Mouse (Mus musculus) right cerebral cortex, postnatal 36 days (tissue): ENCODE data around the gene Nme4.

Experiments used
- DNase-seq, 2 experiments: peaks; one replicate each; pipeline ENCODE4 v3.0.0; 2022; ENCODE audit warnings: low spot score in 2 of 2, mixed read lengths in 1 of 2

Gene Nme4

DNA sequence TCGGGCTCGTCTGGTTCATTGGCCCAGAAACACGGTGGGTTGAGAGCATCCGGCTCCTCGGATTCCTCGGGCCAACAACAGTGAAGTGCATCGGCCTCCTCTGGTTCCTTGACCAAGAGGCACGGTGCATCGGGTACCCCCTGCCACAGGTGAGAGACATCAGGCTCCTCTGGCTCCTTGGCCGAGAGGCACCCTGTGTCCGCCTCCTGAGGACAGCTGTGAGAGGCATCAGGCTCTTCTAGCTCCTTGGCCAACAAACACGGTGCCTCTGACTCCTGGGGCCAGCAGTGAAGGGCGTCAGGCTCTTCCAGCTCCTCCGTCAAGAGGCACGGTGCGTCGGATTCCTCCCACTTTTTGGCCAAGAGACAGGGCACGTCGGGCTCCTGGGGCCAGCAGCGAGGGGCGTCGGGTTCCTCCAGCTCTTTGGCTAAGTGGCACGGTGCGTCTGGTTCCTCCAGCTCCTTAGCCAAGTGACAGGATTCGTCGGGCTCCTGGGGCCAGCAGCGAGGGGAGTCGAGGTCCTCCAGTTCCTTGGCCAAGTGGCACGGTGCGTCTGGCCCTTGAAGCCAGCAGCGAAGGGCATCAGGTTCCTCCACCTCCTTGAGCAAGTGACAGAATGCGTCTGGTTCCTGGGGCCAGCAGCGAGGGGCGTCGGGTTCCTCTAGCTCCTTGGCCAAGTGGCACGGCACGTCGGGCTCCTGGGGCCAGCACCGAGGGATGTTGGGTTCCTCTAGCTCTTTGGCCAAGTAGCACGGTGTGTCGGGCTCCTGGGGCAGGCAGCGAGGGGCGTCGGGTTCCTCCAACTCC, 27.2 kb downstream of the Nme4 start:
- DNase-seq: no peak

DNA sequence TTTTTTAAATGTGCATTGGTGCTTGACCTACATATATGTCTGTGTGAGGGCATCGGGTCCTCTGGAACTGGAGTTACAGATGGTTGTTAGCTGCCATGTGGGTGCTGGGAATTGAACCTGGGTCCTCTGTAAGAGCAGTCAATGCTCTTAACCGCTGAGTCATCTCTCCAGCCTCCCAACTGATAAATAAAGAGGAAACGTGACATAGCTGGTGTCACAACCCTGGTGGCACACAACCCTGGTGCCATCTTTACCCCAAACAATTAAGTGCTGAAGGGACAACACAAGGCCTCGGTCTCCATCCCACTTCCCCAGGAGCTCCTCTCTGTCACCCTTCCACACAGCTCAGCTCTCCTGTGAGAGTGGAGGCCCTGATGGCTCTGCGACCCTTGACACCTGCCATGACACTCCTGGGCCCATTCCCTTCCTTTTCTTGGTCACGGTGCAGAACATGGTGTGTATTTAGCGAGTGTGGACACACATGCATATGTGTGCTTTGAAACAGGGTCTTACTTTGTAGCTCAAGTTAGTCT, 28.8 kb downstream of the Nme4 start:
- DNase-seq: no peak

DNA sequence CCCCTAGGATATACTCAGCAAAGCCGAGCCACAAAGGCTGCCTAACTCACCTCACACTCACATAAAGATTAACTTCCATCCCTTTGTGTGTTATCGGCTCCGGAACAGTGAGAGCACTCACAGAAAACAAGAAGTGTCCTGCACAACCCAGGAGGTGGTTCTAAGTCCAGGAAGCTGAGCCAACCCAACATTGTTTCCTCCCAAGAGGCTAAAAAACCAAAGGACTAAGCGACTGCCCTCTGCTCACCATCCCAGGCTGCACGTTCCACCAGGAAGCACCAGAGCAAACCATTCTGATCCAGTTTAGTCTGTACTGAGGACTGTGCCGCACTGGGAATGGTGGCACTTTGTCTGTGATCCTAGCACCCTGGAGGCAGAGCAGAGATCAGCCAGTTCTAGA, 30.5 kb downstream of the Nme4 start:
- no peak for DNase-seq

DNA sequence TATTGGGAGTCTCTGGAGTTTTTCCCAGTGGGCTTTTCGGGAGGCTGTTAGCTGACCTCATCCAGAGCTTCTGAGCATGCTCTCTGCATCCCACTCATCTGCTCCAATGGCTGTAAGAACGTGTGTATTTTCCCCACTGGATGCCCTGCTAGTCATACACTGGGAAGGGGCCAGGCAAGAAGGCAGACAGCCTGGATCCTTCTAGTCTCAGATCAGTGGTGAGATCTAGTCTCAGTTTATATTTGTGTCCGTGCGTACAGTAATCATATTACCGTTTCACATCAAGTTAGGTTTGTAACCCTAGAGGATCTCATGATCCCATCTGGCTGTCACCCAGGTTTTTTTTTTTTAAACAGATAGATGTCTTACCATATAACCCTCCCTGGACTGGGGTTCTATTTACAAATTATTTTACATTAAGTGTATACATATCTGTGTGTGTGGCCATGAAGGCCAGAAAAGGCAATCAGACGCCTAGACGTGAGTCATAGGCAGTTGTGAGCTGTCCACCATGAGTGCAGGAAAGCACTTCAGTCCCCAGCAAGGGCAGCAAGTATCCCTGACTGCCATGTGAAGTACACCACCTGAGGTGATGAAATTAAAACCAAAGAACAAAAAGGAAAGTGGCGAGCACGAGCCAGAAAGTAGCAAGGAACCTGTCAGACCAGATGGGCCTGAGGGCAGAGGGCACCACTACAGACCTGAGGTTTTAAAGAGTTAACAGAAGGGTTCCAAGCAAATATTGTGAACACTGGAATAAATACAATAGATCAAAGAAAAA, 37.4 kb downstream of the Nme4 start:
- DNase-seq: no peak

DNA sequence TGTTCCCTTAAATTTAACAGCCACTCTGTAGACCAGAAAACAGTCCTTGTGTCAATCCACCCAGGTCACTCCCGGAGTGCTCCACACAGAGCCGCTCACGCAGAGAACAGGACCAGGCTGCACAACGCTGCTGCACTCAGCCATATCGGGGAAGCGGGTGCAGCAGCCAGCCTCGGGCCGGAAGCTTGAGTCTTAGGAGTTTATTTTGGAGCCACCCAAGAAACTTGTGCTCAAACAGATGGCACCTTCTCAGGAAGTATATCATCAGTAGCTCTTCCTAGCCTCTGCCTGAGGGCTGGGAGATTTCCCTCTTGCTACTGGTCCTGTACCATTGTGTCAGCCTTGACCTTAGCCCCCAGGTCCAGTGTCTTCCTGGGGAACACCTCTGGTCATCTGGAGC, 38.1 kb downstream of the Nme4 start:
- DNase-seq: no peak

DNA sequence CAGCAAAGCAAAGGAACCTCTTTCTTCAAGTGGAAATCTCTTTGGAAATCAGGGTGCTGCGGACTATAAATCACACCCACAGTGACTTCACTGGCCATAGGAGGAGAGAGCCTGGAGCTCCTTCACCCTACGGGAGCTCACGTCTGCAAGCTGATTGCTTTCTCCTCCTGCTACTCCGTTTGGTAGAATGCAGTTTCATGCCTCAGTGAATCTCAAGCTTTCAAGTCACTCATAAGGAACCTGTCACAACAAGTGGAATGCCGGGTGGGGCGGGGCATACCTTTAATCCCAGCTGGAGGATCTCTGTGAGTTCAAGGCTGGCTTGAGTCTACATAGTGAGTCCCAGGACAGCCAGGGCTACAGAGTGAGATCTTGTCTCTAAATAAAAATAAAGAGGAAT, 40.2 kb downstream of the Nme4 start:
- no peak for DNase-seq

DNA sequence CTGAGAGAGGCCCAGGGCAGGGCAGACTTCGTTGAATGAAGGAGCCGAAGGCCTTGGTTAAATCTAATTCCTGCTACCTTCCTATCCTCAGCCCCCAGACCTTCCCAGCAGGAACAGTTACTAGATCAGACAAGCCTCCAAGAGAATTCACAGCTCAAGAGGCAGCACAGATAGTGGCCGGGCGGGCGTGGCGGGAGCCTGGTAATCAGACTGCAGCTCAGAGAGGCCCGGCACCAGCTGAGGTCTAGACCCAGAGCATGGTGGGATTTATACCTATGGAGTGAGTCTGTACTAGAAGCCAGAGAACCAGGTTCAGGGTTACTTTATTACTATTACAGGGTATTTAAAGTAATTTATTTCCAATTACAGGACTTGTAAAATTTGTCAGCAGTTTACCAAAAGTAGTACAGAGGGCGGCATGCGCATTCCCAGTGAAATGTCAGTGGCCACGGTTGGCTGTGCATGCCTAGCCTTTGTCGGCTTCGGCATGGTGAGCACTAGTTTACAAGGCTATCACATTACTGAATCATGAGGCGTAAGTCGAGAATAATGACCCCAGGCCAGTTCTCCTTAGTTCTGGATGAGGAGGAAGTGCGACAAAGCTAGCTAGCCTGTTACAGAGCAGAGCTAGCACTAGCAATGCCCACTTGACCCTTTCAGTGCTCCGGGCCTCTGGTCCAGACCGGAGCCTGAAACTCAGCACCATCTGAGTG, 41.1 kb downstream of the Nme4 start:
- DNase-seq: no peak

DNA sequence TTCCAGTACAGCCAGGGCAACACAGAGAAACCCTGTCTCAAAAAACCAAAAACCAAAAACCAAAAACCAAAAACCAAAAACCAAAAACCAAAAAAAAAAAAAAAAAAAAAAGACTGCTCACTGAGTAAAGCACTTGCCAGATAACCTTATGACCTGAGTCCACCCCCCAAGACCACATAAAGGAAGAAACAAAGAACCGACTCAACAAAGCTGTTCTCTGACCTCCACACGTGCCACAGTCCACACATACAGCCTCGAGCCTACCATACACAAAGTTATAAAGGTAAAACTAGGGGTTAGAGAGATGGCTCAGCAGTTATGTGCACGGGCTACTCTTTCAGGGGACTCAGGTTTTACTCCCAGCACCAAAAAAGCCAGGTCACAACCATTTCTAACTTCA, 42.7 kb downstream of the Nme4 start:
- DNase-seq: no peak

DNA sequence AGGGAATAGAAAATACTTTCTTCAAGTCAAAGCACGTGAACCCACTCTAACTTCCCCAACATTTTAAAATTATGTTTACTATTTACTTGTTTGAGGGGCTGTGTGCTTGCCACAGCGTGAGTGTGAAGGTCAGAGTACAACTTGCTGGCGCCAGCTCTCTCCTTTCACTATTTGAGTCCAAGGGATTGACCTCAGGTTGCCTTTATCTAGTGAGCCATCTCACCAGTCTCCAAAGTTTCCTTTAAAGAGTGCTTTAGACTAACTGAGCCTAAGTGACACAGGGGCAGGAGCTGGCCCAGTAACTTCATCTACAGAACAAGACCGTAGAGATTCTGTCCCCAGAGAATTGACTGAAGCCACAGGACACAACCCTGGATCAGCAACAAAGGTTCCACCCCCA, 43.3 kb downstream of the Nme4 start:
- DNase-seq: no peak

DNA sequence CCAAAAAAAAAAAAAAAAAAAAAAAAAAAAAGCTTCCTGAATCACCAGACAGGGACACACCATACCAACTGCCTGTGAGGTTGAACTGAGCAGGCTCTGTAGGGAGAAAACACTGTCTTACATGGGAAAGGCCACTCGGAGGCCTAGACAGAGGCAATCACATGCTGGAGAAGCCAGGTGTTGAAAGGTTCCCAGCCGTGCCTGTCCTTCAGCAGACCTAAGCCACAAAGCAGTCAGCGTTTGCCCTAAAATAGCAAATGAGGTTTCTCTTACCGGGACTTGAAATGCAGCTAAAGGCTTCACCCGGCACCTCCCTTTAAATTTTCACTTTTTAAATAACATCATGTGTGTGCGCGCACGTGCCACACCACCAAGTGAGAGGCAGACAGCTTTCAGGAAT, 47.3 kb downstream of the Nme4 start:
- DNase-seq: no peak

DNA sequence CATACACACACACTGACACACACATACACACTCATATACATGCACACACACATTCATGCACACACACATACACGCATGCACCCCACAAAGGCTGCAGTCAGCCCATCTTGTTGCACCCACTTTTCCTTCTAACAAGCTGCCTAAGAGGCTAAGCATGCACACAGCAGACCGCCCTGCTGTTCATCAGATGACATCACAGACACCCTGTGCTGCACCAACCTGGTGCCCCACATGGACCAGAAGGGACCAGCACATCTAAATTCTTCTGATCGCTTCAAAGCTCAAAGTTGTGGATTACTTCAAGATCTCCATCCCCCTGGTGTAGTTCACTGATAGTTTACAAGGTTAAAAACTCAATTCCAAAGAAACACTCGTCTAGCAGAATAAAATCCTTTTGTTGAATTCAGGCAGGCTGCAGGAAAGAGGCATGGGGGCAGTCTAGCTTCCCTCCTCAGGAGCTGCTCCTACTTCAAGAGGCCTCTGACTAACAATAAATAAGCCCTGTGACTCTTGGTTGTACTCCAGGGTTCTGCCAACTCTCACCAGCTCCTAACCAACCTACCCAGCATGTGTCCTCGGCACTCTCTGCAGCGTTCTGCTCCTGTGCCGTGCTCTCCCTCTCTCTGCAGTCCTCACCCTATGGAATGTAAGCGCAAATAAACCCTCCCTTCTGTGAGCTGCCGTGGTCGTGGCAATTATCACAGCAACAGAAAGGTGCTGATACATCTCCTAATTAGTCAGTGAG, 49.0 kb downstream of the Nme4 start:
- DNase-seq: no peak

DNA sequence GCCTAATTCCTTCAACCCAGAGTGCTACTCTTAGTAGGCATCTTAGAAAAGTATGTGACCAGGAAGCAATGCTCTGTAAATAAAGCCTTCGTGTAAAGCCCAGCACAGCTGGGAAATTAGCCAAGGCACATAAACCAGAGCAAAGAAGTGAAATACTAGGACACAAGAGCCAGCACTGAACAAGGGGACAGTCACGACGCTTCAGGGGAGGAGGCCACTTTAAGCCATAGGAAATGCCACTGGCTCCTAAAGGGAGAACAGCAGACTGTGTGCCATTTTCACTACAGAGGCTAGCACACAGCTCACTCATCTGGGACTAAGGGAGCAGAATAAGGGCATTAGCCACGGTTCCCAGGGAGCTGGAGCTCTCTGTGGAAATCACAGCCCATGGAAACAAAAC, 50.1 kb downstream of the Nme4 start:
- DNase-seq: no peak

DNA sequence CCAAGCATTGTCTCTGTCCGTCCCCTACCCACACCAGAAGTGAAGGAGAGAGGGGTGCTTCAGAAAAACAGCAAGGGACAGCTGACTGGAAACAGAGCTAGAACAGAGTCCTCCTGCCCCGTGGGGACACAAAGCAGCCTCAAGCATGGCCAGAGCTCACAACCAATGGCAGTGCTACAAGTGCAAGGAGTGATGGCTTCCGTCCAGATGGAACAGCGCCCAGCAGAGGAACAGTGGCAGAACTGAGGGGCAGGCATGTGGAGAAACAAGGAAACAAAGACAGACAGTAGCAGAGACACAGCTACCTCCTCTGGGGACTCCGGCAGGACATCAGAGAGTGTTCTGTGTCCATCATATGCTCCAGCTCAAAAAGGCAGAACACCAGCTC, 52.2 kb downstream of the Nme4 start:
- peak; percentile 56 to 65 for DNase-seq

DNA sequence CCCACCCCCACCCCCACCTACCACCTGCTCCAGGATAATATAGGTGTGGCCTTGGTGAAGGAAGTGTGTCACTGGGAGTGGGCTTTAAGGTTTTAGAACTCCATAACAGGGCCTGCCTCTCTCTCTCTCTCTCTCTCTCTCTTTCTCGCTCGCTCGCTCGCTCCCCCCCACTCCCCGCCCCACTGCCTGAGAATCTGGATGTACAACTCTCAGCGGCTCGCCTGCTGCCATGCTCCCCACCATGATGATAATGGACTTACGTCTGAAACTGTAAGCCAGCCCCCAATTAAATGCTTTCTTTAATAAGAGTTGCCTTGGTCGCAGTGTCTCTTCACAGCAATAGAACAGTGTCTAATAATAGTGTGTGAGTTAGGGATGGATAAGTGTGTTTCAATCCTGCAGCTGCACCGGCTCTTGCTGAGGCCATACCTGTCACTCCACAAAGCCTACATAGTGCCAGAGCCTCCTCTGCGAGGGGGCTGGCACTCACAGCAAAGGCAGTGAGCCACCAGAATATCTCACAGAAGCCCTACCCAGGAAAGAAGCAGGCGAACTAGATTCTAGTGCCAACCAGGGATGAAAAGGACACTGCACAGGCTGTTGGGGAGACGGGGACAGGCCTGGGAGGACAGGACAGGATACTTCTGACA, 52.7 kb downstream of the Nme4 start:
- DNase-seq: no peak
